Comparison of ENCODE assay signal across 1 mouse cellular context in the genomic region with DNA sequence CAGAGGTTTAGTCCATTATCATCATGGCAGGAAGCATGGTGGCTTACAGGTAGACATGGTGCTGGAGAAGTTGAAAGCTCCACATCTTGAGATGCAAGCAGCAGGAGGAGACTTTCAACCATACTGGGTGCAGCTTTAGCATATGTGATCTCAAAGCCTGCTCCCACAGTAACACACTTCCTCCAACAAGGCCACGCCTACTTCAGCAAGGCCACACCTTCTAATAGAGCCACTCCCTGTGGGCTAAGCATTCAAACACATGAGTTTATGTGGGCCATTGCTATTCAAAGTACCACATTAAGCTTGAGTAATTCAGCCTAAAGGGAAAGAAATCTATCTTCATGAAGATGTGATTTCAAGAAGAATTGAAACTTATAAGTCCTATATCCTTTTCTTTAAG.
TF ChIP-seq lines count a peak whose summit lies in the region.

No protein-coding gene starts in this region.

TF ChIP-seq in CH12.LX, 34 proteins besides CTCF, POLR2A, EP300 and RAD21 (continued from another document):
- TF ChIP-seq POLR2AphosphoS2 (IDR thresholded peaks at IDR 0.05; ENCODE audit: low read depth, low read length) (no peak), JUND (conservative IDR thresholded peaks at IDR 0.05; ENCODE audit: low read depth, low read length) (no peak), SMC3 (IDR thresholded peaks at IDR 0.05; ENCODE audit: low read depth, low read length) (no peak), CHD2 (IDR thresholded peaks at IDR 0.05; ENCODE audit: low read length) (no peak), CHD1 (IDR thresholded peaks at IDR 0.05; ENCODE audit: low read depth, low read length) (no peak), UBTF (IDR thresholded peaks at IDR 0.05; ENCODE audit: low read depth, low read length) (no peak), ELF1 (IDR thresholded peaks at IDR 0.05; ENCODE audit: low read depth, low read length) (no peak)
